Mouse (Mus musculus): ENCODE measurements at regions not wholly inside any gene's neighbourhood (a gene's known extent, or its start where the extent isn't known, plus 50 kb on each side); places are given as distances from the start of the nearest gene placed in this dataset.

- peaks cover 36% of the 10 kb centered on the region for H3K9me3 ChIP-seq (replicated peaks)
- H3K27me3 ChIP-seq (ENCODE audit: insufficient read depth, low read length), result no peaks in the 10 kb centered on the region
- TF ChIP-seq CTCF (IDR thresholded peaks at IDR 0.05; ENCODE audit: low read depth, low read length) (no peak), TAL1 (conservative IDR thresholded peaks at IDR 0.05; ENCODE audit: low read depth, low read length) (no peak), GATA1 (IDR thresholded peaks at IDR 0.05; ENCODE audit: borderline replicate concordance, low read length) (no peak), GATA2 (IDR thresholded peaks at IDR 0.05; ENCODE audit: borderline replicate concordance, low read depth, low read length) (no peak), POLR2AphosphoS5 (IDR thresholded peaks at IDR 0.05; ENCODE audit: insufficient replicate concordance, low read depth, low read length) (no peak)
- ATAC-seq (ENCODE audit: extremely low read depth, insufficient number of reproducible peaks, low FRiP score, poor library complexity, severe bottlenecking), result no peak
- no peaks in the 10 kb centered on the region for H3K36me3 ChIP-seq (replicated peaks)
- no peak for DNase-seq (ENCODE audit: low spot score)
- H3K4me3 ChIP-seq (ENCODE audit: low read depth, low read length), result no peak overlapping the region
- no peaks in the 10 kb centered on the region for H3K4me1 ChIP-seq (ENCODE audit: insufficient read depth, low read depth, low read length)
Observed at GRCm38 (mm10) chr15:87125427-87126148, 418.5 kb upstream of the Fam19a5 start.

GRCm38 (mm10) chr15:87138870-87139269 is 405.2 kb upstream of the Fam19a5 start:
- no peak overlapping the region for H3K4me3 ChIP-seq (ENCODE audit: low read depth, low read length)
- ATAC-seq (ENCODE audit: extremely low read depth, insufficient number of reproducible peaks, low FRiP score, poor library complexity, severe bottlenecking) (no peak), DNase-seq (ENCODE audit: low spot score) (no peak)
- H3K36me3 ChIP-seq (replicated peaks), result no peaks in the 10 kb centered on the region
- no peak for TF ChIP-seq CTCF (IDR thresholded peaks at IDR 0.05; ENCODE audit: low read depth, low read length)
- no peak for TF ChIP-seq GATA2 (IDR thresholded peaks at IDR 0.05; ENCODE audit: borderline replicate concordance, low read depth, low read length)
- no peak for TF ChIP-seq TAL1 (conservative IDR thresholded peaks at IDR 0.05; ENCODE audit: low read depth, low read length)
- no peaks in the 10 kb centered on the region for H3K4me1 ChIP-seq (ENCODE audit: insufficient read depth, low read depth, low read length)
- no peaks in the 10 kb centered on the region for H3K27me3 ChIP-seq (ENCODE audit: insufficient read depth, low read length)
- H3K9me3 ChIP-seq (replicated peaks), result peaks cover 45% of the 10 kb centered on the region

- no peak for ATAC-seq (ENCODE audit: extremely low read depth, insufficient number of reproducible peaks, low FRiP score, poor library complexity, severe bottlenecking)
- Histone ChIP-seq H3K4me3 (ENCODE audit: low read depth, low read length) (no peak overlapping the region), H3K36me3 (replicated peaks) (no peaks in the 10 kb centered on the region), H3K4me1 (ENCODE audit: insufficient read depth, low read depth, low read length) (no peaks in the 10 kb centered on the region), H3K27me3 (ENCODE audit: insufficient read depth, low read length) (no peaks in the 10 kb centered on the region), H3K9me3 (replicated peaks) (peaks cover 66% of the 10 kb centered on the region)
- TF ChIP-seq CTCF (IDR thresholded peaks at IDR 0.05; ENCODE audit: low read depth, low read length), result no peak
- no peak for TF ChIP-seq TAL1 (conservative IDR thresholded peaks at IDR 0.05; ENCODE audit: low read depth, low read length)
- TF ChIP-seq POLR2AphosphoS5 (IDR thresholded peaks at IDR 0.05; ENCODE audit: insufficient replicate concordance, low read depth, low read length), result no peak
- TF ChIP-seq GATA1 (IDR thresholded peaks at IDR 0.05; ENCODE audit: borderline replicate concordance, low read length), result no peak
- TF ChIP-seq GATA2 (IDR thresholded peaks at IDR 0.05; ENCODE audit: borderline replicate concordance, low read depth, low read length), result no peak
- no peak for DNase-seq (ENCODE audit: low spot score)
Observed at GRCm38 (mm10) chr15:87169136-87169535, 375.0 kb upstream of the Fam19a5 start.

DNA sequence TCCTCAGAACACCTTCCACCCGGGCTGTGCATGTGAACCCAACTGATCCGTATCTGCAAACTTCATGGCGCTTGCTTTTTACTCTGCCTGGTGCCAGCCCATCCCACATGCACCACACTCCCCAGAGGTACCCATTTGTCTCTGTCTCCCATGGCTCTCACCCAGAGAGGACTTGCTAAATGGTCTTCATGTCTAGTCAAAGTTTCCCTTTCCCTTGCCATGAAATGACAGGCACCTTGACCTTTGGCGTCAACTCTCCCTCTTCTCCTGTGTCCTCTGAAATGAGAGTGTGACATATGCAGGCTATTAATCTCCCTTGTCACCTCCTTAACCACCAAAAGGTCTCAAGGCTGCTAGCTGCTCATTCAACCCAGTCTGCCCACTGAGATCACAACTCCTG is 373.2 kb upstream of the Fam19a5 start:
- H3K36me3 ChIP-seq (replicated peaks), result no peaks in the 10 kb centered on the region
- no peak overlapping the region for H3K4me3 ChIP-seq (ENCODE audit: low read depth, low read length)
- DNase-seq (ENCODE audit: low spot score), result no peak
- H3K27me3 ChIP-seq (ENCODE audit: insufficient read depth, low read length), result no peaks in the 10 kb centered on the region
- ATAC-seq (ENCODE audit: extremely low read depth, insufficient number of reproducible peaks, low FRiP score, poor library complexity, severe bottlenecking), result no peak
- no peaks in the 10 kb centered on the region for H3K4me1 ChIP-seq (ENCODE audit: insufficient read depth, low read depth, low read length)
- H3K9me3 ChIP-seq (replicated peaks), result peaks cover 73% of the 10 kb centered on the region
- no peak for TF ChIP-seq TAL1 (conservative IDR thresholded peaks at IDR 0.05; ENCODE audit: low read depth, low read length)
- no peak for TF ChIP-seq GATA2 (IDR thresholded peaks at IDR 0.05; ENCODE audit: borderline replicate concordance, low read depth, low read length)
- no peak for TF ChIP-seq POLR2AphosphoS5 (IDR thresholded peaks at IDR 0.05; ENCODE audit: insufficient replicate concordance, low read depth, low read length)
- no peak for TF ChIP-seq CTCF (IDR thresholded peaks at IDR 0.05; ENCODE audit: low read depth, low read length)
- no peak for TF ChIP-seq GATA1 (IDR thresholded peaks at IDR 0.05; ENCODE audit: borderline replicate concordance, low read length)

DNA sequence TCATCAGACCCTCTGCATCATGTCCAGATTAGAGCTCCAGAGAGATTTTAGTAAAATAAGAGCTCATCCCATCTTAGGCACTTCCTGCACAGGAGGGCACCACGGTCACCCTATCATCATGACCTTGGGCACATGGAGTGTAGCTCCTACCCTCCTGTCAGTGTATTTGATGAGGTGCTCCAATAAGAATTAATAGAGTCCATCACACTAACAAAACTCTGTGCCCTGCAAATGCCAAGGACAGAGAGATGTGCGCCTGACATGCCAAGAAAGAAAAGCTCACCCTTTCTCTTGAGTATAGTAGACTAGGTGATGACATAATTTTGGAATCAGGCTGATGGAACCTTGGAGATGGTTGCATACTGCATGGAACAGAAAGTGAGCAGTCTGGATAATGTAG is 371.0 kb upstream of the Fam19a5 start:
- H3K9me3 ChIP-seq (replicated peaks), result peaks cover 79% of the 10 kb centered on the region

DNA sequence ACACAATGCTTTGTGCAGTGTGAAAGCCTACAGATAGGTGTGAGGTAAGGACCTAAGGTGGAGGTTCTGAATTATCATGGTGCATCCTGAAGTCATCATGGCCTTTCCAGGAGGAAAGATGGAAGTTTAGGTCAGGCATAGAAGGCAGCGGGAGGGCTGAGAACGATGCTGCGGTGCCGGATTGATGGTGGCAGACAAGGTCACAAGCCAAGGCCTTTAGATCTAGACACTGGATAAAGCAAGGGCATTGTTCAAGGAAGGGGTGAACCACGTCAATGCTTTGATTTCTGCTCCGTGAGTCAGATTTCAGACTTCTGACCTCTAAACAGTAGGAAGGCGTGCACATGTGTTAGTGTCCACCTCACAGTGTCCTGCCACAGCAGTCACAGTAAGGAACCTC is 365.5 kb upstream of the Fam19a5 start:
- TF ChIP-seq GATA1 (IDR thresholded peaks at IDR 0.05; ENCODE audit: borderline replicate concordance, low read length) (no peak), POLR2AphosphoS5 (IDR thresholded peaks at IDR 0.05; ENCODE audit: insufficient replicate concordance, low read depth, low read length) (no peak), GATA2 (IDR thresholded peaks at IDR 0.05; ENCODE audit: borderline replicate concordance, low read depth, low read length) (no peak), TAL1 (conservative IDR thresholded peaks at IDR 0.05; ENCODE audit: low read depth, low read length) (no peak), CTCF (IDR thresholded peaks at IDR 0.05; ENCODE audit: low read depth, low read length) (no peak)
- Histone ChIP-seq H3K27me3 (ENCODE audit: insufficient read depth, low read length) (no peaks in the 10 kb centered on the region), H3K4me3 (ENCODE audit: low read depth, low read length) (no peak overlapping the region), H3K4me1 (ENCODE audit: insufficient read depth, low read depth, low read length) (no peaks in the 10 kb centered on the region), H3K36me3 (replicated peaks) (no peaks in the 10 kb centered on the region), H3K9me3 (replicated peaks) (peaks cover 84% of the 10 kb centered on the region)
- no peak for ATAC-seq (ENCODE audit: extremely low read depth, insufficient number of reproducible peaks, low FRiP score, poor library complexity, severe bottlenecking)
- DNase-seq (ENCODE audit: low spot score), result no peak

More for the DNA sequence above, 371.0 kb upstream of the Fam19a5 start:
- no peak for TF ChIP-seq CTCF (IDR thresholded peaks at IDR 0.05; ENCODE audit: low read depth, low read length)
- no peak for TF ChIP-seq TAL1 (conservative IDR thresholded peaks at IDR 0.05; ENCODE audit: low read depth, low read length)
- Histone ChIP-seq H3K4me1 (ENCODE audit: insufficient read depth, low read depth, low read length) (no peaks in the 10 kb centered on the region), H3K27me3 (ENCODE audit: insufficient read depth, low read length) (no peaks in the 10 kb centered on the region), H3K36me3 (replicated peaks) (no peaks in the 10 kb centered on the region), H3K4me3 (ENCODE audit: low read depth, low read length) (no peak overlapping the region)
- DNase-seq (ENCODE audit: low spot score) (no peak), ATAC-seq (ENCODE audit: extremely low read depth, insufficient number of reproducible peaks, low FRiP score, poor library complexity, severe bottlenecking) (no peak)
